Mouse (Mus musculus) myocyte (in vitro differentiated cells): ENCODE measurements around the gene Flt3.

ENCODE experiments used
- E2F4 ChIP-seq: IDR thresholded peaks from one replicate; pipeline ENCODE4 v1.6.1; 2011; ENCODE audit warnings: mild to moderate bottlenecking, control low read depth, moderate library complexity; ENCODE audit not compliant: insufficient read depth
- MAX ChIP-seq: IDR thresholded peaks from one replicate; pipeline ENCODE4 v1.6.1; 2011; ENCODE audit warnings: low read depth, mild to moderate bottlenecking, control low read depth
- MYOD1 ChIP-seq, 3 experiments: IDR thresholded peaks; one replicate each; pipeline ENCODE4 v1.6.1; 2011; ENCODE audit warnings: control low read depth in 2 of 3, low read depth in 2 of 3, mild to moderate bottlenecking in 2 of 3, moderate library complexity in 1 of 3; ENCODE audit not compliant: insufficient read length in 2 of 3, control insufficient read depth in 1 of 3
- POLR2A ChIP-seq: IDR thresholded peaks from one replicate; pipeline ENCODE4 v1.6.1; 2011; ENCODE audit warnings: low read depth, mild to moderate bottlenecking, control low read depth, moderate library complexity; ENCODE audit not compliant: insufficient read length
- POLR2AphosphoS2 ChIP-seq: IDR thresholded peaks from one replicate; pipeline ENCODE4 v1.6.1; 2011; ENCODE audit warnings: low read depth, control low read depth; ENCODE audit not compliant: insufficient read length
- SRF ChIP-seq: IDR thresholded peaks from one replicate; pipeline ENCODE4 v1.6.1; 2011; ENCODE audit warnings: low read depth; ENCODE audit not compliant: control insufficient read depth, insufficient read length
- TCF12 ChIP-seq: IDR thresholded peaks from one replicate; pipeline ENCODE4 v1.6.1; 2011; ENCODE audit warnings: mild to moderate bottlenecking, control low read depth; ENCODE audit not compliant: poor library complexity, insufficient read depth, severe bottlenecking
- TCF3 ChIP-seq: IDR thresholded peaks from one replicate; pipeline ENCODE4 v1.6.1; 2011; ENCODE audit warnings: low read depth, control low read depth; ENCODE audit not compliant: insufficient read length
- USF1 ChIP-seq: IDR thresholded peaks from one replicate; pipeline ENCODE4 v1.6.1; 2011; ENCODE audit warnings: low read depth, mild to moderate bottlenecking, control low read depth, moderate library complexity

- no peak for TF ChIP-seq POLR2A
- TF ChIP-seq SRF: no peak
- TF ChIP-seq E2F4: no peak
- no peak for TF ChIP-seq POLR2AphosphoS2
- TF ChIP-seq USF1: no peak
- TF ChIP-seq TCF12: no peak
- TF ChIP-seq MYOD1 (IDR thresholded peaks at IDR 0.05; ENCODE audit: control insufficient read depth in 1 of 3, insufficient read length in 2 of 3, low read depth in 2 of 3): no peak
- TF ChIP-seq TCF3: no peak
- TF ChIP-seq MAX: no peak
Measured at GRCm38 (mm10) chr5:147345981-147346380, 54.3 kb downstream of the Flt3 start.
